ENCODE assay signal across 8 mouse cellular contexts in genomic region chr8:34325841-34326613, GRCm38 (mm10).
DNase-seq lines count a peak whose midpoint lies in the region; ATAC-seq and TF ChIP-seq lines count a peak whose summit lies in the region.

No protein-coding gene starts in this region.

- ATAC-seq in frontal cortex, adult (ENCODE audit: low TSS enrichment): peak; percentile 79
- ATAC-seq in embryonic facial prominence, embryonic 12.5 days (ENCODE audit: insufficient number of reproducible peaks, insufficient read depth, low FRiP score, low TSS enrichment): no peak
- ATAC-seq in midbrain, postnatal 0 days (ENCODE audit: low FRiP score): peak; percentile 74

- peaks cover 17% of the 10 kb centered on the region for H3K4me1 ChIP-seq in embryonic facial prominence, embryonic 12.5 days
- peaks cover 13% of the 10 kb centered on the region; the same call in 1 of the 2 replicates for H3K4me1 ChIP-seq in midbrain, postnatal 0 days (ENCODE audit: insufficient read depth, low read length)

- H3K27me3 ChIP-seq in embryonic facial prominence, embryonic 12.5 days: 0 out of 2 replicates have a peak, but pooled peaks cover 3% of the 10 kb centered on the region
- no peaks in the 10 kb centered on the region for H3K27me3 ChIP-seq in midbrain, postnatal 0 days (ENCODE audit: insufficient read depth, low read length)

- no peak for TF ChIP-seq CTCF in midbrain, postnatal 0 days (IDR thresholded peaks at IDR 0.05)

- under 1% methylated on average over 14 of the region's 17 CpGs for WGBS in embryonic facial prominence, embryonic 12.5 days
- 2% methylated on average over 14 of the region's 17 CpGs for WGBS in midbrain, postnatal 0 days

- no peak overlapping the region for H3K27ac ChIP-seq in embryonic facial prominence, embryonic 12.5 days
- H3K27ac ChIP-seq in midbrain, postnatal 0 days (ENCODE audit: low read depth, low read length): peak overlapping the region; percentile 80

- H3K4me2 ChIP-seq in embryonic facial prominence, embryonic 12.5 days (replicated peaks): peak overlapping the region; percentile 70
- H3K4me2 ChIP-seq in midbrain, postnatal 0 days (ENCODE audit: low read depth, low read length, poor library complexity, severe bottlenecking): peak overlapping the region; percentile 52

- peak overlapping the region; percentile 31 for H3K4me3 ChIP-seq in embryonic facial prominence, embryonic 12.5 days
- peak overlapping the region; percentile 22 for H3K4me3 ChIP-seq in midbrain, postnatal 0 days (ENCODE audit: low read depth, low read length)

- H3K9ac ChIP-seq in embryonic facial prominence, embryonic 12.5 days: no peak overlapping the region
- H3K9ac ChIP-seq in midbrain, postnatal 0 days (replicated peaks; ENCODE audit: low read length, poor library complexity, severe bottlenecking): peak overlapping the region; percentile 46; the same call in 1 of the 2 replicates

- no peak for DNase-seq in frontal cortex, postnatal 25 days (ENCODE audit: low spot score in 2 of 2)
- DNase-seq in ES-CJ7 (ENCODE audit: low read depth, low spot score): peak; percentile 52
- peak; percentile 44 for DNase-seq in layer of hippocampus, adult 9-11 months
- DNase-seq in midbrain, postnatal 0 days (ENCODE audit: low spot score): peak; percentile 90
- no peak for DNase-seq in adipocyte (ENCODE audit: low spot score)
- DNase-seq in thymus, postnatal 14 days: no peak

- H3K9me3 ChIP-seq in embryonic facial prominence, embryonic 12.5 days: no peaks in the 10 kb centered on the region
- no peaks in the 10 kb centered on the region for H3K9me3 ChIP-seq in midbrain, postnatal 0 days (ENCODE audit: low read length)

- H3K36me3 ChIP-seq in embryonic facial prominence, embryonic 12.5 days: no peaks in the 10 kb centered on the region
- no peaks in the 10 kb centered on the region for H3K36me3 ChIP-seq in midbrain, postnatal 0 days (ENCODE audit: insufficient read depth, low read length)

Comparison
In these comparisons a context has a peak if more than half of its experiments do, and no peak if none do; other contexts are left out.
1. DNase-seq: peak in ES-CJ7 (single experiment), layer of hippocampus, adult 9-11 months (single experiment) and midbrain, postnatal 0 days (single experiment); none in frontal cortex, postnatal 25 days (0 of 2), adipocyte (single experiment) and thymus, postnatal 14 days (single experiment).